Mouse (Mus musculus) heart, adult 2 months (tissue): ENCODE results near the gene Fam222b. TPM values are rescaled to one million over a fixed set of nuclear protein-coding genes. Genes with fewer than 3 reads are reported as not detected.

Experiments used
- DNase-seq, 2 experiments: peaks; one replicate each; pipeline ENCODE4 v3.0.0; 2021
- H3K27ac ChIP-seq: fragments of 200-600 bp; 2 replicates; pipeline ENCODE4 v1.8.1; 2022
- H3K27me3 ChIP-seq: fragments of 200-500 bp; 2 replicates; pipeline ENCODE4 v1.6.1; 2012; ENCODE audit warnings: mild to moderate bottlenecking, low read length, inconsistent platforms, mixed read lengths; ENCODE audit not compliant: control insufficient read depth, insufficient read depth
- H3K36me3 ChIP-seq: fragments of 200-500 bp; 2 replicates; pipeline ENCODE4 v1.6.1; 2012; ENCODE audit warnings: low read length, inconsistent platforms; ENCODE audit not compliant: control insufficient read depth, insufficient read depth
- H3K4me1 ChIP-seq: fragments of 200-500 bp; 2 replicates; pipeline ENCODE4 v1.6.1; 2011; ENCODE audit warnings: low read length; ENCODE audit not compliant: control insufficient read depth, insufficient read depth
- H3K4me3 ChIP-seq: fragments of 200-600 bp; 2 replicates; pipeline ENCODE4 v1.8.1; 2022
- H3K79me2 ChIP-seq: fragments of 200-500 bp; replicated peaks from 2 replicates; pipeline ENCODE4 v1.6.1; 2012; ENCODE audit warnings: mild to moderate bottlenecking, inconsistent platforms, low read length, moderate library complexity, mixed read lengths; ENCODE audit not compliant: control insufficient read depth, insufficient read depth
- H3K9ac ChIP-seq: fragments of 200-500 bp; 2 replicates; pipeline ENCODE4 v1.6.1; 2012; ENCODE audit warnings: low read depth, mild to moderate bottlenecking, control low read depth, inconsistent platforms, low read length, mixed read lengths
- CTCF ChIP-seq: fragments of 200-600 bp; IDR thresholded peaks from 2 replicates; pipeline ENCODE4 v1.8.1; 2022; ENCODE audit warnings: antibody characterized with exemption, mild to moderate bottlenecking, moderate library complexity
- EP300 ChIP-seq: fragments of 200-500 bp; IDR thresholded peaks from 2 replicates; pipeline ENCODE4 v1.6.1; 2011; ENCODE audit warnings: low read depth, low read length, control low read depth; ENCODE audit not compliant: insufficient read depth
- POLR2A ChIP-seq: fragments of 200-500 bp; IDR thresholded peaks from 2 replicates; pipeline ENCODE4 v1.6.1; 2011; ENCODE audit warnings: mild to moderate bottlenecking, low read depth, low read length, control low read depth; ENCODE audit not compliant: insufficient read depth
- WGBS: fragments of 180-500 bp; shearing (Covaris S2); methylation state at CpG from one replicate; pipeline ENCODE4 v1.1.7; 2018; 5-methylcytosine and 5-hydroxymethylcytosine counted together
- intact Hi-C: fragments of 180-260 bp; cut with DNase I; formaldehyde crosslinking; loops from one replicate; pipeline ENCODE4 v1.15.1; 2025
- polyA plus RNA-seq: library from polyadenylated mRNA; depleted of rRNA; stranded (reverse); fragments of >200 nt; gene quantifications from 2 replicates; pipeline ENCODE4 v1.2.3, GENCODE M21; 2012
- total RNA-seq, 2 experiments: library from RNA; stranded (reverse); gene quantifications; 2 replicates each; pipeline ENCODE4 v1.2.3; 2021

Fam222b gene
- total and polyA plus RNA-seq, 3 experiments = 10.4 to 12.6 (median 11.4) TPM

- H3K36me3 ChIP-seq = no peaks in the 10 kb centered on the region
- no peaks in the 10 kb centered on the region for H3K79me2 ChIP-seq
- 4% methylated on average over 42 of the region's 42 CpGs for WGBS
- intact Hi-C loops = no loop called here
- DNase-seq = peak; percentile 54 to 66
- H3K9ac ChIP-seq = peak overlapping the region; percentile 78
- peak overlapping the region; percentile 64 for H3K27ac ChIP-seq
- TF ChIP-seq POLR2A = no peak
- TF ChIP-seq EP300 = no peak
- no peak for TF ChIP-seq CTCF
- no peaks in the 10 kb centered on the region for H3K27me3 ChIP-seq
- 0 out of 2 replicates have a peak, but pooled peaks cover 1% of the 10 kb centered on the region for H3K4me1 ChIP-seq
- peak overlapping the region; percentile 73 for H3K4me3 ChIP-seq
These were observed 95.0 kb downstream of the Fam222b start for GRCm38 (mm10) chr11:78189234-78190040.

GRCm38 (mm10) chr11:78190041-78190440 lies 95.6 kb downstream of the Fam222b start:
- intact Hi-C loops = no loop called here
- TF ChIP-seq CTCF (no peak), POLR2A (no peak), EP300 (no peak)
- WGBS = 81% methylated on average over 6 of the region's 6 CpGs
- H3K79me2 ChIP-seq = no peaks in the 10 kb centered on the region
- H3K27ac ChIP-seq = no peak overlapping the region
- no peak overlapping the region for H3K9ac ChIP-seq
- H3K36me3 ChIP-seq = no peaks in the 10 kb centered on the region
- H3K4me3 ChIP-seq = no peak overlapping the region
- no peaks in the 10 kb centered on the region for H3K27me3 ChIP-seq
- H3K4me1 ChIP-seq = peaks cover 3% of the 10 kb centered on the region; the same call in 1 of the 2 replicates
- DNase-seq = no peak

GRCm38 (mm10) chr11:78193113-78193512 lies 98.7 kb downstream of the Fam222b start, which contains the start of gene Proca1:
TSS of gene Proca1 (plus strand) at chr11:78193392.
- no peak within 1 kb of the TSS for H3K27ac ChIP-seq

GRCm38 (mm10) chr11:78194411-78195100 lies 100.1 kb downstream of the Fam222b start:
- no peak overlapping the region for H3K27ac ChIP-seq
- peak overlapping the region; percentile 49 for H3K4me3 ChIP-seq
- TF ChIP-seq CTCF (no peak), POLR2A (peak; percentile 46; the same call in 1 of the 2 replicates)
- H3K4me1 ChIP-seq = peaks cover 4% of the 10 kb centered on the region; the same call in 1 of the 2 replicates
- H3K36me3 ChIP-seq = no peaks in the 10 kb centered on the region
- H3K9ac ChIP-seq = peak overlapping the region; percentile 48
- peak; percentile 83 to 84 for DNase-seq
- 4% methylated on average over 30 of the region's 30 CpGs for WGBS
- intact Hi-C loops = no loop called here
- H3K27me3 ChIP-seq = no peaks in the 10 kb centered on the region
- no peaks in the 10 kb centered on the region for H3K79me2 ChIP-seq

More at GRCm38 (mm10) chr11:78193113-78193512, 98.7 kb downstream of the Fam222b start, which contains the start of gene Proca1:
- intact Hi-C loops = no loop called here
- TF ChIP-seq EP300 = no peak
- no peak for TF ChIP-seq POLR2A
- no peak for TF ChIP-seq CTCF
- 64% methylated on average over 1 of the region's 1 CpGs for WGBS
- Histone ChIP-seq H3K79me2 (no peaks in the 10 kb centered on the region), H3K9ac (no peak within 1 kb of the TSS), H3K4me1 (peaks cover 4% of the 10 kb centered on the region; the same call in 1 of the 2 replicates), H3K27me3 (no peaks in the 10 kb centered on the region), H3K36me3 (no peaks in the 10 kb centered on the region), H3K4me3 (no peak within 1 kb of the TSS)
- DNase-seq = no peak

GRCm38 (mm10) chr11:78195101-78195863 lies 100.8 kb downstream of the Fam222b start:
- peak overlapping the region; percentile 49 for H3K4me3 ChIP-seq
- TF ChIP-seq POLR2A (no peak), CTCF (no peak), EP300 (no peak)
- 50% methylated on average over 23 of the region's 23 CpGs for WGBS
- peak overlapping the region; percentile 48 for H3K9ac ChIP-seq
- peaks cover 4% of the 10 kb centered on the region; the same call in 1 of the 2 replicates for H3K4me1 ChIP-seq
- H3K27ac ChIP-seq = no peak overlapping the region
- no peaks in the 10 kb centered on the region for H3K27me3 ChIP-seq
- DNase-seq = no peak
- H3K79me2 ChIP-seq = no peaks in the 10 kb centered on the region
- H3K36me3 ChIP-seq = no peaks in the 10 kb centered on the region
- intact Hi-C loops = no loop called here
